Mouse (Mus musculus) adrenal gland, adult 18-20 months (tissue): ENCODE results near the gene Myom3. TPM values are rescaled to one million over a fixed set of nuclear protein-coding genes. Genes with fewer than 3 reads are reported as not detected.

Experiments used
- DNase-seq, 2 experiments: peaks; one replicate each; pipeline ENCODE4 v3.0.0; 2021 to 2022; ENCODE audit warnings: low spot score in 2 of 2
- total RNA-seq, 2 experiments: library from RNA; stranded (reverse); gene quantifications; 1 replicate in 1 of 2; 2 replicates in 1 of 2; pipeline ENCODE4 v1.2.3; 2021

Myom3 gene
- total RNA-seq, 2 experiments from 2014 or later = 0.20 to 1.1 TPM

DNA sequence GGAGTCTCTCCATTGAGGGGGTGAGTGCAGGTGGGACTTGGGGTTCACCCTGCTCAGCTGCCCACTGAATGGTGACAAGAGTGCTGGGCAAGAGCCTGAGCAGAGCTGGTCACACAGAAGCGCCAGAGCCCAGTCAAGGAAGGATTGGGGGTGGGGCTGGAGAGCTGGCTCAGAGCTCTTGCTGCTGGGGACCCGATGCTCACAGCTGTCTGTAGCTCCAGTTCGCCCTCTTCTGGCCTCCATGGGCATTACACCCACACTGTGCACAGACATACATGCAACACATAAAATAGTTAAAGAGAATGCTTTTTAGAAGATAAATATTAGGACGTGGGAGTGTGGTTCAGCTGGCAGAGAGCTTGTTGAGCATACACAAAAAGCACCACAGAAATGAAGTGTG, 43.8 kb downstream of the Myom3 start:
- DNase-seq = no peak

- DNase-seq = no peak
These were observed 44.7 kb downstream of the Myom3 start for GRCm38 (mm10) chr4:135804169-135804568.

- DNase-seq = no peak
These were observed 55.4 kb downstream of the Myom3 start for GRCm38 (mm10) chr4:135814896-135815295.

DNA sequence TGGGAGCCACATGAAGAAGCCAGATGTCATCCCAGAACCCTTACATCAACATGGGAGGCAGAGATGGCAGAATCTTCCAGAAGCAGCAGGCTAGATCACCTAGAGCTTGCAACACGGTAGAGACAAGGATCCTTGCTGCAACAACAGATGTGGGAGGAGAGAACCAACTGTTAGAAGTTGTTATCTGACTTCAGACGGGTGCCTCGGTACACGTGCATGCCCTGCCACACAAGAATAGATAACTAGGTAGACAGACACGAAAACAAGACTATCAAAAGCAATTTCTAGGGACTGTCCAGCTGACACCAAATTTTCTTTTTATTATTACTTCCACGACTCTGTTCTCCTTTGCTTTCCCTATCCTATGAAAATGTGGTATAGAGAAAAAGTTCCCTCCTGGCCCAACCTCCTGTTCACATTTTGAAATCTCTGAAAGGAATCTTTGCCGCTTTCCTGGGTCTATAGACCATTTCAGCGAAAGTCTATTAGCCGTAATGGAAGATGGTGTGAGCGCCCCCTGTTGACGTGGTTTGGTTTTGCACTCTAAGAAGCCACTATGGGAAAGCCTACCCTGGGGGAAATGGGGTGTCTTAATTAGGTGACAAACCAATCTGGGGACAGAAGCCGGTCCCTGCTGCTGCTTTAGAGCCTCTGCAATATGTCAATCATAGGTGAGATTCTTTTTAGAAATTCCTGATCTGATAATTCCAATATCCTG, 57.5 kb downstream of the Myom3 start:
- DNase-seq = peak; percentile 56 to 70

DNA sequence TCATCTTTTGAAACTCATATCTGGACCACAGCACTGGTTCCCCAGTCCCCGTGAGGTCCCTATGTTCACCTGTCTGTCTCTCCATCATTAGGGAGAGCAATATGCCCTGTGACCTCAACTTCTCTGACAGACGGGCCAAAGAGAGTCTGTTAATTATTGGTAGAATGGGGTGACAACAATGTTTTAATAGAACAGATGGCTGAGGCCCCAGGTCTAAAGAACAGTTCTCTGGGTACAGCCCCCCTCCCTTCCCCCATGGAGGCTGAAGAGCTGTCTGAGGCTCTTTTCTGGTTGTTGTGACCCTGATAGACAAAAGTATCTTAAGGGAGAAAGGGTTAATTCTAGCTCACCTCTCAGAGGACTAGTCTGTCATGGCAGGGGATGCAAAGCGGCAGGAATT, 58.9 kb downstream of the Myom3 start:
- DNase-seq = no peak

GRCm38 (mm10) chr4:135819826-135820526, 60.5 kb downstream of the Myom3 start:
- peak; percentile 63 to 75 for DNase-seq

DNA sequence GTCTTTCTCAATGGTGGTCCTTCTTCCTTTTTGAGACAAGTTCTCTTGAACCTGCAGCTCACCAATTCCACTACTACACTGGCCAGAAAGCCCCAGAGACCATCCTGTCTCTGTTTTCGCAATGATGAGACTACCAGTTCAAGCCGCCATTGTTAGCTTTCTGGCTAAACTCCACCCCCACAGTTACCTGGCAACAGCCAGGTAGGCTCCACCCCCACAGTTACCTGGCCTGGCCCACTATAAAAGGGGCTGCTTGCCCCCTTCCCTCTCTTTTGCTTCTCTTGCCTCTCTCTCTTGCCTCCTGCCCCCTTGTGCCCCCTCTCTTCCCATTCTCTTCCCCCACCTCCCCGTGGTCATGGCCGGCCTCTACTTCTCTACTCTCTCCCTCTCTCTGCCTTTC, 62.3 kb downstream of the Myom3 start:
- DNase-seq = no peak

GRCm38 (mm10) chr4:135823298-135823697, 63.8 kb downstream of the Myom3 start:
- peak in 1 of 2 experiments; percentile 49 for DNase-seq

DNA sequence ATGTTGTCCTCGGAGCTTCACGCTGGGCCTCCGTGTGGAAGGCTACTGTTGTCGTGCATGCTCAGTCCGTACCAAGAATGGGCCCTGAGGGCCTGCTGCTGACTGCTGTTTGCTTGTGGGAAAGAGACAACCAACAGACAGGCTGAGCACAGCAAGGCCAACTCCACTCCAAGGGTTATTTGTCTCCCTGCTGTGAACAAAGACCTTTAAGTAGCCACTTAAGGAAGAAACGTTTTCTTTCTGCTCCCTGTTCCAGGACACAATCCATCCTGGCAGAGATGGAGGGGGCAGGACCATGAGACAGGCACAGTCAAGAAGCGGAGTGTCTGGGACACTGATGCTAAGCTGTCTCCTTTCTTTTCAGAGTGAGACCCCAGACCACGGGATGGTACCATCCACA, 64.7 kb downstream of the Myom3 start:
- DNase-seq = no peak

DNA sequence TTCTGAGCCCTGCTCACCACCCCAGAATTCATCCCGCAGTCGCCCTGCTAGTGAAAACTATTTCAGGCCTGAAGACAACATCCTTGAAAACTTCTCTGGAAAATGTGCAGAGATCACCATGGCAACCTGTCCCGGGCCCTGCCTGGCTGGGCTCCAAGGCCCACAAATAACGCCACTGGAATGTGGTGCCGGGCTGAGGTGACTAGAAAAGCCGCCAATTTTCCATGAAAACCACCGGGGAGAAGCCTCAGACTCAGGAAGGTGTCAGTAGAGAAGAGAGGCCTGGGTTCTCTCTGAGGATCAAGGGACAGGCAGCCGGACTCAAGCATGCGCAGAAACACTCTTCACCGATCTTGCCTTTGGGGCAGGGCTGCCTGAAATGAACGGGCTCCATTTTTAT, 69.0 kb downstream of the Myom3 start:
- peak; percentile 65 to 74 for DNase-seq

DNA sequence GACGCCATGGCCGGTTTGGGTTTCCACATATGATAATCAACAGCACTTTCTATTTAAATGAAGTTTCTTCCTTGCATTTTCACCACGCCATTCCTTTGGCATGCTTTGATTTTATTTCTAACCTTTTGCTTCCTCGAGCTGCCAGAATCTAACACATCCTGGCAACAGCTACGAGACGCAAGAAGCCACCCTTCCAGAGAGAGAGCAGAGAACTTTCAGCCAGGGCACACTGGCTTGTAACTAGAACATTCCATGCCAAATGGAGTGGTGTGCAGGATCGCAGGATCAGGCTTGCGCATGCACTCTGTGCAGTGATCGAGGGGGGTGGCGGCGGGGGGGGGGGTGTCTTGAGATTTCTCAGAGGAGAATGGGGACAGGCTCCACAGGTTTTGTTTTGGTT, 72.6 kb downstream of the Myom3 start:
- no peak for DNase-seq

- DNase-seq = no peak
These were observed 74.0 kb downstream of the Myom3 start for GRCm38 (mm10) chr4:135833301-135834123.

DNA sequence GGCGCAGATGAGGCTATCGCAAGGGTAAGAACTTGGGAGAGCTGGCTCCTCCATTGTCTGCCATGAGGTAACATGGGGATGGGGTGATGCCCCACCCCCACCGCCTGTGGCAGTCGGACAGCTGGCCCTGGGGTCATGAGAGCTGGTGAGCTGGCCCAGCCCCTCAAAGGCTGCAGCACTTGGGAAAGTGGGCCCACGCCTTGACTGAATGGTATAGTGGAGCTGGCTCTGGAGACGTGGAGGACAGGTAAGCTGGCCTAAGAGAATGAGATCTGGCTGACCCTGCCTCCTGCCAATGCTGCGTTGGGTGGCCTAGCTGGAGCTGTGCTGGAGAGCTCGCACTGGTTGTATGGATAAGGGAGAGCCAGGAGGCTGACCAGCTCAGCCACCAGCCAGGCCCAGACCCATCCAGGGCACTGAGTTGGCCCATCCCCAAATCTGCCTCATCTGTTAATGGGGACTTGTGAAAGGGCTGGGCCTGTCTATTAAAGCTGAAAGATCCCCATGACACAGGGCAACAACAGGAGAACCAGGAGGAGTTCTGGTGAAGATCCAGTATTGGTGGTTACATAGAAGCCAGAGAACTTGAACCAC, 74.7 kb downstream of the Myom3 start:
- DNase-seq = no peak

DNA sequence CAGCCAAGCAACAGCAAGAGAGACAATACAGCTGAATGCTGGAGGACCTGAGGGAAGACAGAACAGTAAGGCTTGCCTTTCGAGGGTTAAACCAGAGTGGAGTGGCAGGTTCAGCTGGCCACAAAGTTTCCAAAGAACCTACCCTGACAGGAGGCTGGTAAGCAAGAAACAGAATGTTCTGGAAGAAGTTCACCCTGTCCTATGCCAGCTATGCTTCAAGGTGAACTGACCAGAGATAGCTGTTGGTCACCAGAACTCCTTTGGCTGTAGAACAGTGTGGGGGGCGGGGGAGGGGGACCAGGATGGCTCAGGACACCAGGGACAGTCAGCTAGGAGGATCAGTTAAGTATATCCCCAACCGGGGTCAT, 79.4 kb downstream of the Myom3 start:
- no peak for DNase-seq

DNA sequence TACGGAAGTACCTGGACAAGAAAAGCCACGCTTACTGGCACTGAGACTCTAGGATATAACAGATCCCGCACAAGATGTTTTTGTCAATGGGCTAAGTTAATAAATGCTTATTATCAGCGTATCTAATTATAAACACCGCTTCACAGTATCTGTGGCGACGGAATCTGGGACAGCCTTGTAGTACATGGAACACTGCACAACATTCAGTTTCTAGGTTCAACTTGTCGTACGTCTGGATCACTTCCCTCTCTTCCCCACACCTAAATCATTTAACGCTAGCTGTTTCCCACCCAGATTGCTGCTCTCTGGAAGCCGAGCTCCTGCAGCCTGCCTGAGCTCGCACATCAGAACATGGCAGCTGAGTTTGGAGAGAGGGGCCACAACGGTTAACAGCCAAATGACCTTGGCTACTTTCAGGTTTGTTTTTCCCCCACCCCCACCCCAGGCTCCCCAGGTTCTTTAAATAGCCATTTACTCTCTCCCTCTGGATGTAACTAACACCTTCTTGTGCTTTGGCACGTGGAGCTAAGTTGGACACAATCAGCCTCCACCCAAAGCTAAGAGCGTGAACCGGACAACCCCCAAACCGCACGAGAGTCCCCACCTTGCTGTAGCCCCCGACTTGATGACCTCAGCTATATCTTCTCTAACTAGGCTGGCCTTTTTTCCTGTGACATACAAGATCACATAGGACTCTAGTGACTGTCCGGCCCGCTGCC, 79.9 kb downstream of the Myom3 start:
- DNase-seq = no peak

DNA sequence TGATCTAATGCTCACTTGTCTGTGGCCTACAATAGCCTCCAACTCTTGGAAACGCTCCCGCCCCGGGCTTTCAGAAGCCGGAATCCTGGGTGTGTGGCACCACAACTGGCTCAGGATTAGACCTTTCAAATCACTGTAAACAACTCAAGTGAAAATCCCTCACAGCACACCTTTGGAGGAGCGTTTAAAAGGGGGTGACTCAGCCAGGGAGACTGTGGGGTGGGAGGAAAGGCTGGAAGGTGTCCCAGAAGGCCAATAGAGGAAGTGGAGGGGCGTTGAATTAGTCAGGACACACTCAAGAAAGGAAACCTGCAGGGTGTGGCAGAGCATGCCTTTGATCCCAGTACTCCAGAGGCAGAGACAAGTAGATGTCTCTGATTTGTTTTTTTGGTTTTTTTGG, 84.9 kb downstream of the Myom3 start:
- DNase-seq = no peak

- DNase-seq = peak; percentile 46 to 50
These were observed 88.1 kb downstream of the Myom3 start for GRCm38 (mm10) chr4:135847581-135847980.

DNA sequence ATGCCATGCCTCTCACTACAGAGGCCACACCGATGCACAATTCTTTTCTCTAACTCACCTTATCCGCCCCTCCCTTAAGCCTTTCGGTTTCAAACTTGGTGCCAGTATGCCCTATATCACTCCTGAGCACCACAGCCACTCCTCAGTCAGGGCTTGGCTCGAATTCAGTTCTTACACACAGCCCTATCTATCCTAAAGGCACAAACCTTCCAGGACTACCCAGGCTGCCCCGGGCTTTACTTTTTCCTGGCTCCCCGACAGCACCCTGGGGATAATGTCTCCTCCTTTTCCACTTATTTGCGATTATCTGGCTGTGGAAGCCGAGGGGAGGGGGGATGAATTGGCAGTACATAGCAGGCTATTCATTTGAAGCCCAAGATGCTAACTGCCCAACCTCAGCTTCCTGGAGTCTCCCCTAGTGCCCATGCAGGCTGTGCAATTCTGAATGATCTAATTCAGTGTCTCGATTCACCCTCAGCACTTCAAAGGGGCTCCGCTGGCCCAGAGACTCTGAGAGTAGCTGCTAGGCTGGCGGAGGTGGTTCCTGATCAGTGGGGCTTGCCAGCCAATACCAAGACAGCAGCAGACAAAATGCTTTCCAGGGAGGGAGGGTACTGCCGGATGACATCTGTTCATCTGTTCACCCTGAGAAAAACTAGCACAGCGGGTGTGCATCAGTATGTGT, 91.0 kb downstream of the Myom3 start:
- no peak for DNase-seq

DNA sequence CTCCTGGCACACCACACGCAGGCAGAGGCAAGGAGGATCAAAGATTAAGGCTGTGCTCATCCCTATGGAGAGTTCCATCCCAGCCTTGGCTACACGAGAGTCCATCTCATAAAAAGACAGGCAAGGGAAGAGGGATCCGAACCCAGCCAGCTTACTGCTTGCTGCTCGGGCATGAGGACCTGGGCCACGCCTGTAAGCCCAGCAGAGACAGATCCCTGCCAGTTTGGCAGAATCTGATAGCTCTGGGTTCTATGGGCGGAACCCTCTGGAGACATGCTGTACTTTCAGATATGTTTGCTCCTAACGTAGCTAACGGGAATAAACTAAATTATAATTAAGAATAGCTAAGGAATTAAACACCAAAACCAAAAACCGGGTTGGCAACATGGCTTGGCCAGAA, 92.4 kb downstream of the Myom3 start:
- no peak for DNase-seq

GRCm38 (mm10) chr4:135853987-135854546, 94.6 kb downstream of the Myom3 start:
- DNase-seq = no peak
